Mouse (Mus musculus): Measurements from ENCODE around the gene Slc39a3.

Gene Slc39a3

GRCm38 (mm10) chr10:80984223-80984622 is 53.0 kb downstream of the Slc39a3 start:
- DNase-seq (ENCODE audit: low spot score), result no peak

DNA sequence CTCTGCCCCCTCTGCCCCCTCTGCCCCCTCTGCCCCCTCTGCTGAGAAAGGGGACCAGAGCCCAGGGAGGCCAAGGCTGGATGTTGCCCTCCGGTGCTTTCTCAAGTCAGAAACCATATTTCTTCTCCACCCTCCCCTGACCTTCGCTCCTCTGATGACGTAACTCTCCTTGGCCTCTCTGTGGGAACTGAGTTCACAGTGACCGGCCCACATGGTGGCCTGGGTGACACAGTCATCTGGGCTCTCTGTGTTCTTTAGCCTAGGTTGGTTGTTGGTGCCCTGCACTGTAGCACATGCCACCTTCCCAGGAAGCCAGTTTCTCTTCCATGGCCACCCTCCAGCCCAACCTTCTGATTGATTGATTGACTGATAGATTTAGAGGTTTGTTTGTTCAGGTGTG is 54.8 kb downstream of the Slc39a3 start:
- DNase-seq (ENCODE audit: low spot score), result no peak

GRCm38 (mm10) chr10:80981564-80982112 is 55.6 kb downstream of the Slc39a3 start:
- no peak for DNase-seq (ENCODE audit: low spot score)
